Mouse (Mus musculus): ENCODE data around the gene Prkca. TPM values are rescaled to one million over a fixed set of nuclear protein-coding genes. Genes with fewer than 3 reads are reported as not detected.

Prkca gene
- polyA plus RNA-seq, 1 experiment, result 266 TPM

DNA sequence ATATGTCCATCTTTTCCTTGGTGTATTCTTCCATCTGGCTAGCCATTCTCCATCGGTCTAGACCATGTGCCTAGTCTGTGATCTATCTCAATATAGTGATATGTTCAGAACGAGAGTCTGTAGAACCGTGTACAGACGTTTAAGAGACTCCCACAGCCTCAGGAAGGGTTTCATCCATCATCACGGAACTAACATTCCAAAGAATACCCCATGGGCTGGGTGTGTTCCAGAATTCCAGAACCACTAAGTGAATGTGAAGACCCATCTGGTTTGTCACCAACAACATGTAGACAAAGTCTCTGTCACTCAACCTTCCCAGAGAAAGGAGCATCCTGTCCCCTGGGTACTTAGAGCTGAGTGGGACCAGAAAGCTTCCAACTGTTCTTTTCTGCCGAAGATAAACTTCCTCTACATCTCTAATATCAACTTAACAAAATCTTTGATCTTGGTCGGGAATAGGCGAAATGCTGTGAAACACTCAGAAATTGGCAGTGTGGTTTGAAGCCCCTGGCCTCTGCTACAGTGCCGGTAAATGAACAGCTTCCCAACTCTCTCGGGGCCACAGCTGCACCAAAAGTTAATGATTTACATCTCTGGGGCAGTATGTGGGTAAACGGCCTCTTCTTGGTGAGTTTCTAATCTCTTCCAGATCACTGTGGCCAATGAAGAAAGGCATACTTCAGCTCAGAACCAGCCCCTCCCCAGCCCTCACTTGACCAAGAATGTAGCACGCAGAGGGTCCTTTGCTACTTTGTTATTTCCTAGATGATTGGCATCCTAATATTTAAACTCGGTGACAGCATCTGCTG lies 92.7 kb downstream of the Prkca start:
- no peak overlapping the region for H3K27ac ChIP-seq (ENCODE audit: insufficient read depth, low read depth, low read length)
- peaks cover 9% of the 10 kb centered on the region for H3K4me1 ChIP-seq (ENCODE audit: control insufficient read depth, insufficient read depth, low read length)
- no peak for TF ChIP-seq CTCF (IDR thresholded peaks at IDR 0.05; ENCODE audit: insufficient read depth, low read depth, low read length)
- TF ChIP-seq POLR2A (IDR thresholded peaks at IDR 0.05; ENCODE audit: insufficient read depth, low read depth, low read length), result no peak
- 85% methylated on average over 13 of the region's 13 CpGs for WGBS
- no peak overlapping the region for H3K4me3 ChIP-seq (ENCODE audit: insufficient read depth, low read depth, low read length)

DNA sequence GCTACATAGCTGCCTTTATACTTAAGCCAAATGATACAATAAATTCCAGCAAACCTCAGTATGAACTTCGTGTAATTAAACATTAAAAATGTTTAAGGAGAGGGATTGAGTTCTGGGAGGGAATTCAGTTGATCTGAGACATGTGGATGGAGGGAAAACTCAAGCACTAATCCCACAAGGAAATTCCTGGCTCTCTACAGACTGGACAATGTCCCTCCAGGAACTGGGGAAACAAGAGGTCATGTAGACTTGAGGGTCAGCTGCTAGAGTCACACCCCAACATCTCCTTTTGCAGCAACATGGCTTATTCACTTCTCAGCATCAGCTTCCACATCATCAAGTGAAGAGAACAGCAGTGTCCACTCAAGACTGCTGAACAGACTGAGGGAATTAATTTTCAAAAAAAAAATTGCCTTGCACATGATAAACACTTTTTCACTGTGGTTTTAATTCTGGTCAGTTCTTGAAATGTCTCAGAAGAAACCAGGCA lies 93.5 kb downstream of the Prkca start:
- H3K4me3 ChIP-seq (ENCODE audit: insufficient read depth, low read depth, low read length), result no peak overlapping the region
- 43% methylated on average over 1 of the region's 1 CpGs for WGBS

DNA sequence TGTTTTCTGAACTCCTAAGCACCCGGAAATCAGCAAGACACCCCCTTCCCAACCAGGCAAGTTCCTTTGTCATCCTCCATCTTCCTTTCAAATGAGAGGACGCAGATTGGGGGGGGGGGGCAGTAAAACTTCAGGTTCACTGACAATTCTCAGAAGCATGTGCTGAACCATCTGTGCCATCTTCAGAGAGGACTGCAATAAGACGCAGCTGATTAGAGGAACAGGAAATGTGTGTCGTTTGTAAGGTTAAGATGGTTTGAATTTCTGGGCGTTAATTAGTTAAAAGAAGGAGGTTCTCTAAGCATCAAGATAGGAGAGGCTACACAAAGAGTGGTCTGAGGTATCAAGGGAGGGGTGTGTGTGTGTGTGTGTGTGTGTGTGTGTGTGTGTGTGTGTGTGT lies 94.2 kb downstream of the Prkca start:
- peaks cover 9% of the 10 kb centered on the region for H3K4me1 ChIP-seq (ENCODE audit: control insufficient read depth, insufficient read depth, low read length)
- no peak overlapping the region for H3K4me3 ChIP-seq (ENCODE audit: insufficient read depth, low read depth, low read length)
- WGBS, result 58% methylated on average over 5 of the region's 5 CpGs
- H3K27ac ChIP-seq (ENCODE audit: insufficient read depth, low read depth, low read length), result no peak overlapping the region
- TF ChIP-seq CTCF (IDR thresholded peaks at IDR 0.05; ENCODE audit: insufficient read depth, low read depth, low read length) (no peak), POLR2A (IDR thresholded peaks at IDR 0.05; ENCODE audit: insufficient read depth, low read depth, low read length) (no peak)

More for the DNA sequence above, 93.5 kb downstream of the Prkca start:
- Histone ChIP-seq H3K27ac (ENCODE audit: insufficient read depth, low read depth, low read length) (no peak overlapping the region), H3K4me1 (ENCODE audit: control insufficient read depth, insufficient read depth, low read length) (peaks cover 9% of the 10 kb centered on the region)
- no peak for TF ChIP-seq POLR2A (IDR thresholded peaks at IDR 0.05; ENCODE audit: insufficient read depth, low read depth, low read length)
- no peak for TF ChIP-seq CTCF (IDR thresholded peaks at IDR 0.05; ENCODE audit: insufficient read depth, low read depth, low read length)

DNA sequence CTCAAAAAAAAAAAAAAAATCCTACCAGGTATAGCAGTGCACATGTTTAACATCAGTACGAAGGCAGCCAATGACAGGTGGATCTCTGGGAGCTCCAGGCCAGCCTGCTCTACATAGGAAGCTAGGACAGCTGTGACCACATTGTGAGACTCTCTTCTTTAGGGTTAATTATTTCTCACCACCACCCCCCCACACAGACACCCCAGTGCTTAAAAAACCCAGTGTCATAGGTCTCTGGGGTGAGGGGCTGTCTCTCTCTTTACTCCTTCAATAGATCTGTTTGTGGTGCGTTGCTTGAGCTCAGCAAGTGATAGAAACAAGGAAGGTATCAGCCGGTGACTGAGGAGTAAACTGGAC lies 94.7 kb downstream of the Prkca start:
- Histone ChIP-seq H3K27ac (ENCODE audit: insufficient read depth, low read depth, low read length) (no peak overlapping the region), H3K4me1 (ENCODE audit: control insufficient read depth, insufficient read depth, low read length) (peaks cover 8% of the 10 kb centered on the region), H3K4me3 (ENCODE audit: insufficient read depth, low read depth, low read length) (no peak overlapping the region)
- 84% methylated on average over 3 of the region's 3 CpGs for WGBS
- TF ChIP-seq CTCF (IDR thresholded peaks at IDR 0.05; ENCODE audit: insufficient read depth, low read depth, low read length) (no peak), POLR2A (IDR thresholded peaks at IDR 0.05; ENCODE audit: insufficient read depth, low read depth, low read length) (no peak)

DNA sequence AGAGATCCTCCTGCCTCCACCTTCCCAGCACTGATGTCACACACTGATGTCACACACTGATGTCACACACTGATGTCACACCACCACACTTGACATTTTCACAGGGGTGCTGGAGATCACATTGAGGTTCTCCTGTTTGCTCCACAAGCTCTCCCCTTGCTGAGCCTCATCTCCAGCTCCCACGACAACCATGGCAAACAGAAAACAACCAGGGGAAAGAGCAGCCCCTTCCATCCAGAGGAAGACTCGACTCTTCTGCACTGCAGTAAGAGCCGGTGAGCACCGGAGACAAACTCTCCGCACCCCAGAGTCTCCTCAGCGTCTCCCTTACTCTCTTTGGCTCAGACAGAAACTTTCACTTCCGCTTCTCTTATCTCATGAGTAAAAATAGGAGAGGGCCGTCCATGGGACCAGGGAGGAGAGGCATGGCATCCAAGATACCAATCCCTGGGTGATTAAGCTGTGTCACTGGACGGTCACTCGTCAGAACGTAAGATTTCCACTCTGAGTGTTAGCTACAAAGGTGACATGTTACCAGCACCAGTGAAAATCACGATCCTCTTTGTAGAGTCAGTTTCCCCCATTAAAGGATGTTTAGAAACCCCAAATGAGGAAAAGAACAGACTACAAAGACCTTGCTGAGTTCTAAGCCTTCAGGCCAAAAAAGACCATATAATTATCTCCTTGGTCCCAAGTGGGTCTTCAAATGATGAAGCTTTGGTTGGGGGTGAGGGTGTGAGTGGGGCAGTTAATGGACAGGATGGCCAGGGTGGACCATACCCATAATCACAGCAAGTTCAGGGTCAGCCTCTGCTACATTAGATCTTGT lies 95.3 kb downstream of the Prkca start:
- Histone ChIP-seq H3K4me1 (ENCODE audit: control insufficient read depth, insufficient read depth, low read length) (peaks cover 10% of the 10 kb centered on the region), H3K27ac (ENCODE audit: insufficient read depth, low read depth, low read length) (peak overlapping the region; percentile 36; the same call in 1 of the 2 replicates), H3K4me3 (ENCODE audit: insufficient read depth, low read depth, low read length) (no peak overlapping the region)
- TF ChIP-seq POLR2A (IDR thresholded peaks at IDR 0.05; ENCODE audit: insufficient read depth, low read depth, low read length) (no peak), CTCF (IDR thresholded peaks at IDR 0.05; ENCODE audit: insufficient read depth, low read depth, low read length) (no peak)
- WGBS, result 83% methylated on average over 12 of the region's 12 CpGs

DNA sequence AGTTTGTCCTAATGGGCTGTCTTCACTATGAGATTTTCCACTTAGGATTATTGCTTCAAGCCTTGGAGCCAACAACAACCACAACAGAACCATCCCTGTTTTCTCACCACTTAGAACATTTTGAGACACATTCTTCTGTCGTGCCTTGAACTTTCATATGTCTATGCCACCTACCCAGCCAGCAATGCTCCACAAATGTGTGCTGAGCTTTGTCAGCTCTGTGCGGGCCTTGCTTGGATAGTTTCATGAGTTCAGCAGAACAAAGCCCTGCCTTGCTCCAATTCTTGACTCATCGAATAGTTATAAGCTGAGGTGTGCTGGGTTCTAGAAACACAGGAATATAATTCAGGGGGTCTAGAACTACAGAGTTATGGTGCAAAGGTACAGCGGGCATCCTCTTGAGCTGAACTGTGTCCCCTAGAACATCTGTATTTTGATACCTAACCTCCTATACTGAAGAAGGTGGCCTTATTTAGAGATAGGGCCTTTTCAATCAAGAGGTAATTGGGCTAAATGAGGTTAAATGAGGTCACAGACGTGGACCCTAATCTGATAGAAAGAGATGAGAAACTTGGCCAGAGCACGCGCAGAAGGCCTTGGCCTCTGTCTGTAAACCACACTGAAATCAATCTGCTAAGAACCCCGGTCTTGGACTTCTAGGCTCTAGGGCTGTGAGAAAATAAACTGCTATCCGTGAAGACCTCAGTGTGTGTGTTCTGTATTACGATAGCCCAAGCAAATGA lies 96.4 kb downstream of the Prkca start:
- 80% methylated on average over 10 of the region's 10 CpGs for WGBS
- TF ChIP-seq POLR2A (IDR thresholded peaks at IDR 0.05; ENCODE audit: insufficient read depth, low read depth, low read length) (no peak), CTCF (IDR thresholded peaks at IDR 0.05; ENCODE audit: insufficient read depth, low read depth, low read length) (no peak)

DNA sequence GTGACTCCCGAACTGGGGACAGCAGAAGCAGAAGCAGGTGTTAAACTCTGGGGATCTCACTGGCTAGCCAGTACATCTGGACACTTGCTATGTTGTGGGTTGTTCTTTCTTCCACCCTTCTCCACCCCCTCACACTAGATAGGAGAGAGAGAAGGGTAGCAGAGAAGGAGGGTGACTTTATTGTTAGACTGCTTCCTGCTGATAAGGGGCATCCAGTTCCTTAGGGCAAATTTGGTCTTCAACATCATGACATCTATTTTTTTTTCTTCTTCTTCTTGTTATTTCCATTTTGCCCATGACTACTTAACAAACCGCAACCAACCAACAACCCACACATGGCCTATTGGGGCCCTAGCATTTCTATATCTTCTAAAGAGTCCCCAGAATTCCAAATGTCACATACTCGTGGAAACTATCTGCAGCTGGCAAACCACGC lies 97.4 kb downstream of the Prkca start:
- H3K4me3 ChIP-seq (ENCODE audit: insufficient read depth, low read depth, low read length), result no peak overlapping the region
- no peak overlapping the region for H3K27ac ChIP-seq (ENCODE audit: insufficient read depth, low read depth, low read length)
- WGBS, result 56% methylated on average over 4 of the region's 4 CpGs
- H3K4me1 ChIP-seq (ENCODE audit: control insufficient read depth, insufficient read depth, low read length), result peaks cover 16% of the 10 kb centered on the region
- TF ChIP-seq POLR2A (IDR thresholded peaks at IDR 0.05; ENCODE audit: insufficient read depth, low read depth, low read length) (no peak), CTCF (IDR thresholded peaks at IDR 0.05; ENCODE audit: insufficient read depth, low read depth, low read length) (no peak)

More for the DNA sequence above, 96.4 kb downstream of the Prkca start:
- peaks cover 16% of the 10 kb centered on the region for H3K4me1 ChIP-seq (ENCODE audit: control insufficient read depth, insufficient read depth, low read length)
- H3K4me3 ChIP-seq (ENCODE audit: insufficient read depth, low read depth, low read length), result no peak overlapping the region
- no peak overlapping the region for H3K27ac ChIP-seq (ENCODE audit: insufficient read depth, low read depth, low read length)

DNA sequence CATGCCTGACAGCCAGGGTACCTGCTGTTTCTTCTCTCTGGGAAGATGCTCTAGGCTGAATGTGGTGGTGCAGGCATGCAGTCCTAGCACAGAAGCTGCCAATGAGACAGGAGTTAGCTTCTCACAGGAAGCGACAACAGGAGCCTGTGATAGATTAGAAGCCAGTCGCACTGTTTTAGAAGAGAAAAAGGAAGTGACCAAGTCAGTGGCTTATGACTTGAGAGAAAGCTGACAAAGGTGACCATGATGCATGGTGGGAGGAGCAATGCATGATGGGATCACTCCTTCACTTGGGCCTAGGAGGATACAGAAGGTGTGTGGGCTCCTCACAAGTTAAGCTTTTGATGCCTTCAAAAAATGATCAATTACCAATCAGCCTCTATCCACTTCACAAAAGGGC lies 99.5 kb downstream of the Prkca start:
- Histone ChIP-seq H3K27ac (ENCODE audit: insufficient read depth, low read depth, low read length) (no peak overlapping the region), H3K4me1 (ENCODE audit: control insufficient read depth, insufficient read depth, low read length) (peaks cover 27% of the 10 kb centered on the region), H3K4me3 (ENCODE audit: insufficient read depth, low read depth, low read length) (no peak overlapping the region)
- TF ChIP-seq POLR2A (IDR thresholded peaks at IDR 0.05; ENCODE audit: insufficient read depth, low read depth, low read length) (no peak), CTCF (IDR thresholded peaks at IDR 0.05; ENCODE audit: insufficient read depth, low read depth, low read length) (no peak)
- WGBS, result 88% methylated on average over 2 of the region's 2 CpGs

Data from olfactory bulb, adult 2 months (tissue).